Mouse (Mus musculus): ENCODE measurements around the gene St6galnac5.

GRCm38 (mm10) chr3:152914376-152914775 lies 67.7 kb downstream of the St6galnac5 start:
- TF ChIP-seq GATA1 (IDR thresholded peaks at IDR 0.05; ENCODE audit: borderline replicate concordance, low read length) (no peak), FLI1 (IDR thresholded peaks at IDR 0.05; ENCODE audit: low read length) (no peak)
